Mouse (Mus musculus) midbrain, embryonic 15.5 days (tissue): Measurements from ENCODE around the gene Ccpg1. TPM values are rescaled to one million over a fixed set of nuclear protein-coding genes. Genes with fewer than 3 reads are reported as not detected.

ENCODE experiments used
- ATAC-seq: fragments of 200-750 bp; cut with Nextera tagmentation; replicated peaks from 2 replicates; pipeline ENCODE4 v1.8.0; 2017; ENCODE audit warnings: moderate TSS enrichment
- H3K27ac ChIP-seq: fragments of 300-500 bp; sonication (generic); 2 replicates; pipeline ENCODE4 v1.5.1; 2015; ENCODE audit warnings: mild to moderate bottlenecking, inconsistent platforms
- H3K27me3 ChIP-seq: fragments of 300-500 bp; sonication (generic); replicated peaks from 2 replicates; pipeline ENCODE4 v1.6.1; 2015; ENCODE audit warnings: inconsistent platforms
- H3K36me3 ChIP-seq: fragments of 300-500 bp; sonication (generic); replicated peaks from 2 replicates; pipeline ENCODE4 v1.6.1; 2015; ENCODE audit warnings: inconsistent platforms
- H3K4me1 ChIP-seq: fragments of 300-500 bp; sonication (generic); 2 replicates; pipeline ENCODE4 v1.6.1; 2015; ENCODE audit warnings: inconsistent platforms
- H3K4me2 ChIP-seq: fragments of 300-500 bp; sonication (generic); 2 replicates; pipeline ENCODE4 v1.6.1; 2015; ENCODE audit warnings: inconsistent platforms, mild to moderate bottlenecking, moderate library complexity
- H3K4me3 ChIP-seq: fragments of 300-500 bp; sonication (generic); 2 replicates; pipeline ENCODE4 v1.5.1; 2015; ENCODE audit warnings: mild to moderate bottlenecking, inconsistent platforms
- H3K9ac ChIP-seq: fragments of 300-500 bp; sonication (generic); 2 replicates; pipeline ENCODE4 v1.6.1; 2015; ENCODE audit warnings: mild to moderate bottlenecking, inconsistent platforms
- H3K9me3 ChIP-seq: fragments of 300-500 bp; sonication (generic); 2 replicates; pipeline ENCODE4 v1.6.1; 2016; ENCODE audit warnings: inconsistent platforms
- WGBS: fragments of 180-500 bp; shearing (Covaris S2); methylation state at CpG from one replicate; pipeline ENCODE4 v1.1.7; 2015; ENCODE audit warnings: mixed read lengths; 5-methylcytosine and 5-hydroxymethylcytosine counted together
- polyA plus RNA-seq: library from polyadenylated mRNA; unstranded; fragments of >200 nt; fragmentation: Nextera tagmentation; extraction: Ambion mirVana; gene quantifications from 2 replicates; pipeline ENCODE4 v1.2.1, GENCODE M21; 2015

The Ccpg1 gene
- 46.2 and 46.9 TPM in 2 replicates for polyA plus RNA-seq

GRCm38 (mm10) chr9:72985250-72986220 is at the start of gene Ccpg1, which contains the start of gene Ccpg1os:
Gene Ccpg1 (plus strand): TSS chr9:72985429.
Gene Ccpg1os (minus strand): TSS chr9:72985382.
- Histone ChIP-seq H3K4me3 (peak within 1 kb of the TSS; percentile 98), H3K4me2 (peak within 1 kb of the TSS; percentile 82), H3K9ac (peak within 1 kb of the TSS; percentile 91), H3K9me3 (no peaks in the 10 kb centered on the region), H3K27me3 (no peaks in the 10 kb centered on the region), H3K27ac (peak within 1 kb of the TSS; percentile 90), H3K36me3 (no peaks in the 10 kb centered on the region), H3K4me1 (peaks cover 17% of the 10 kb centered on the region)
- 0% methylated on average over 84 of the region's 88 CpGs for WGBS
- ATAC-seq = peak; percentile 100

- Histone ChIP-seq H3K36me3 (no peaks in the 10 kb centered on the region), H3K27me3 (no peaks in the 10 kb centered on the region), H3K4me1 (no peaks in the 10 kb centered on the region), H3K9ac (no peak overlapping the region), H3K9me3 (no peaks in the 10 kb centered on the region), H3K4me2 (no peak overlapping the region), H3K27ac (no peak overlapping the region), H3K4me3 (no peak overlapping the region)
- ATAC-seq = no peak
- WGBS = 76% methylated on average over 2 of the region's 2 CpGs
Measured at GRCm38 (mm10) chr9:72936301-72936700, 48.9 kb upstream of the Ccpg1 start.

- 63% methylated on average over 3 of the region's 3 CpGs for WGBS
- ATAC-seq = no peak
- Histone ChIP-seq H3K27ac (no peak overlapping the region), H3K9me3 (no peaks in the 10 kb centered on the region), H3K4me1 (no peaks in the 10 kb centered on the region), H3K4me2 (no peak overlapping the region), H3K4me3 (no peak overlapping the region), H3K27me3 (no peaks in the 10 kb centered on the region), H3K9ac (no peak overlapping the region), H3K36me3 (peaks cover 25% of the 10 kb centered on the region)
Measured at GRCm38 (mm10) chr9:72943424-72943823, 41.8 kb upstream of the Ccpg1 start.

- 95% methylated on average over 13 of the region's 13 CpGs for WGBS
- no peak for ATAC-seq
- H3K9ac ChIP-seq = no peak overlapping the region
- no peaks in the 10 kb centered on the region for H3K4me1 ChIP-seq
- no peak overlapping the region for H3K4me3 ChIP-seq
- no peak overlapping the region for H3K4me2 ChIP-seq
- H3K9me3 ChIP-seq = no peaks in the 10 kb centered on the region
- H3K27ac ChIP-seq = no peak overlapping the region
- peaks cover 25% of the 10 kb centered on the region for H3K36me3 ChIP-seq
- no peaks in the 10 kb centered on the region for H3K27me3 ChIP-seq
Measured at GRCm38 (mm10) chr9:72944286-72944685, 40.9 kb upstream of the Ccpg1 start.

- H3K4me1 ChIP-seq = no peaks in the 10 kb centered on the region
- peaks cover 25% of the 10 kb centered on the region for H3K36me3 ChIP-seq
- no peak overlapping the region for H3K4me2 ChIP-seq
- H3K9me3 ChIP-seq = no peaks in the 10 kb centered on the region
- ATAC-seq = no peak
- WGBS = 93% methylated on average over 1 of the region's 1 CpGs
- H3K4me3 ChIP-seq = no peak overlapping the region
- no peaks in the 10 kb centered on the region for H3K27me3 ChIP-seq
- H3K27ac ChIP-seq = no peak overlapping the region
- H3K9ac ChIP-seq = no peak overlapping the region
Measured at GRCm38 (mm10) chr9:72947010-72947409, 38.2 kb upstream of the Ccpg1 start.

GRCm38 (mm10) chr9:72949572-72949971 is 35.7 kb upstream of the Ccpg1 start:
- 81% methylated on average over 7 of the region's 7 CpGs for WGBS
- Histone ChIP-seq H3K4me3 (no peak overlapping the region), H3K4me1 (no peaks in the 10 kb centered on the region), H3K36me3 (peaks cover 25% of the 10 kb centered on the region), H3K27ac (no peak overlapping the region), H3K9ac (no peak overlapping the region), H3K4me2 (no peak overlapping the region), H3K27me3 (no peaks in the 10 kb centered on the region), H3K9me3 (no peaks in the 10 kb centered on the region)
- ATAC-seq = no peak

GRCm38 (mm10) chr9:72954746-72955145 is 30.5 kb upstream of the Ccpg1 start:
- Histone ChIP-seq H3K9me3 (no peaks in the 10 kb centered on the region), H3K4me1 (peaks cover 10% of the 10 kb centered on the region), H3K4me3 (no peak overlapping the region), H3K27me3 (no peaks in the 10 kb centered on the region), H3K9ac (no peak overlapping the region), H3K27ac (no peak overlapping the region), H3K36me3 (no peaks in the 10 kb centered on the region), H3K4me2 (no peak overlapping the region)
- no peak for ATAC-seq
- 41% methylated on average over 2 of the region's 2 CpGs for WGBS

- peaks cover 10% of the 10 kb centered on the region for H3K4me1 ChIP-seq
- WGBS = 24% methylated on average over 1 of the region's 1 CpGs
Measured at GRCm38 (mm10) chr9:72955546-72955945, 29.7 kb upstream of the Ccpg1 start.

GRCm38 (mm10) chr9:72958521-72959450 is 26.4 kb upstream of the Ccpg1 start, which contains the start of the genes Dyx1c1 and Gm44503:
Gene Dyx1c1 (plus strand): TSS chr9:72958785.
Gene Gm44503 (plus strand): TSS chr9:72958852.
- whole genome bisulfite sequencing = 1% methylated on average over 43 of the region's 43 CpGs
- H3K9me3 ChIP-seq = no peaks in the 10 kb centered on the region
- ATAC-seq = peak; percentile 98

More at GRCm38 (mm10) chr9:72955546-72955945, 29.7 kb upstream of the Ccpg1 start:
- no peak overlapping the region for H3K4me2 ChIP-seq
- no peak overlapping the region for H3K27ac ChIP-seq
- no peak overlapping the region for H3K9ac ChIP-seq
- no peaks in the 10 kb centered on the region for H3K36me3 ChIP-seq
- no peaks in the 10 kb centered on the region for H3K9me3 ChIP-seq
- no peak for ATAC-seq
- no peaks in the 10 kb centered on the region for H3K27me3 ChIP-seq
- H3K4me3 ChIP-seq = no peak overlapping the region

GRCm38 (mm10) chr9:72961346-72961745 is 23.9 kb upstream of the Ccpg1 start:
- Histone ChIP-seq H3K36me3 (no peaks in the 10 kb centered on the region), H3K4me1 (peaks cover 10% of the 10 kb centered on the region), H3K9ac (no peak overlapping the region), H3K4me2 (no peak overlapping the region), H3K27ac (no peak overlapping the region), H3K27me3 (no peaks in the 10 kb centered on the region), H3K9me3 (no peaks in the 10 kb centered on the region), H3K4me3 (no peak overlapping the region)
- WGBS = 77% methylated on average over 8 of the region's 8 CpGs
- no peak for ATAC-seq

More at GRCm38 (mm10) chr9:72958521-72959450, 26.4 kb upstream of the Ccpg1 start, which contains the start of the genes Dyx1c1 and Gm44503:
- Histone ChIP-seq H3K9ac (peak within 1 kb of the TSS; percentile 49), H3K27ac (peak within 1 kb of the TSS; percentile 68), H3K4me2 (peak within 1 kb of the TSS; percentile 62), H3K27me3 (no peaks in the 10 kb centered on the region), H3K36me3 (no peaks in the 10 kb centered on the region), H3K4me3 (peak within 1 kb of the TSS; percentile 77), H3K4me1 (peaks cover 10% of the 10 kb centered on the region)

- no peak for ATAC-seq
- peaks cover 10% of the 10 kb centered on the region for H3K4me1 ChIP-seq
- no peak overlapping the region for H3K9ac ChIP-seq
- H3K27ac ChIP-seq = no peak overlapping the region
- 79% methylated on average over 15 of the region's 15 CpGs for WGBS
- no peaks in the 10 kb centered on the region for H3K36me3 ChIP-seq
- no peaks in the 10 kb centered on the region for H3K27me3 ChIP-seq
- no peaks in the 10 kb centered on the region for H3K9me3 ChIP-seq
- no peak overlapping the region for H3K4me2 ChIP-seq
- H3K4me3 ChIP-seq = no peak overlapping the region
Measured at GRCm38 (mm10) chr9:72961959-72962358, 23.3 kb upstream of the Ccpg1 start.
